7 mouse cellular contexts compared by ENCODE assay signal in genomic region chr19:4231253-4232185, GRCm38 (mm10). TPM values are rescaled to one million over a fixed set of nuclear protein-coding genes. Genes with fewer than 3 reads are reported as not detected.
A peak's percentile ranks its signal among the peaks of the same experiment; 100 is the strongest.
DNase-seq lines count a peak whose midpoint lies in the region; ATAC-seq lines count a peak whose summit lies in the region.

Gene Pold4 (plus strand): TSS chr19:4231899.

- H3K27me3 ChIP-seq in intestine, embryonic 16.5 days (replicated peaks; ENCODE audit: control insufficient read depth, insufficient read depth, low read length): no peaks in the 10 kb centered on the region
- peaks cover 3% of the 10 kb centered on the region; the same call in 1 of the 2 replicates for H3K27me3 ChIP-seq in midbrain, embryonic 11.5 days (ENCODE audit: control insufficient read depth, insufficient read depth, low read length)

- H3K4me3 ChIP-seq in intestine, embryonic 16.5 days (ENCODE audit: low read length): peak within 1 kb of the TSS; percentile 62
- H3K4me3 ChIP-seq in midbrain, embryonic 11.5 days (ENCODE audit: low read depth, low read length): peak within 1 kb of the TSS; percentile 49

- 12% methylated on average over 26 of the region's 26 CpGs for WGBS in intestine, embryonic 16.5 days
- 12% methylated on average over 26 of the region's 26 CpGs for WGBS in midbrain, embryonic 11.5 days

- intact Hi-C loops in gastrocnemius, postnatal 36 days (cut with DNase I): no loop called here
- intact Hi-C loops in left cerebral cortex, postnatal 36 days (cut with DNase I): loop anchor here (1.0 to 5.0 kb wide), 3 partner anchors 62 to 131 kb away; partner anchors contain the start of gene Aip

- peak; percentile 99 for DNase-seq in adrenal gland, adult 2 months
- peak; percentile 86 for DNase-seq in embryo, embryonic 11.5 days (ENCODE audit: low read depth, low spot score)
- peak; percentile 94 to 99 for DNase-seq in gastrocnemius, postnatal 36 days
- DNase-seq in left cerebral cortex, postnatal 36 days (ENCODE audit: low spot score in 2 of 2): peak; percentile 94 to 96
- DNase-seq in midbrain, embryonic 11.5 days (ENCODE audit: low spot score, missing footprints): peak; percentile 96
- peak; percentile 98 for DNase-seq in skeletal muscle tissue, adult 2 months (ENCODE audit: low read depth, low spot score)

- H3K27ac ChIP-seq in intestine, embryonic 16.5 days (ENCODE audit: low read length): peak within 1 kb of the TSS; percentile 85
- no peak within 1 kb of the TSS for H3K27ac ChIP-seq in midbrain, embryonic 11.5 days (ENCODE audit: low read depth, low read length)

- H3K4me1 ChIP-seq in intestine, embryonic 16.5 days (ENCODE audit: control insufficient read depth, insufficient read depth, low read length): peaks cover 32% of the 10 kb centered on the region
- peaks cover 9% of the 10 kb centered on the region for H3K4me1 ChIP-seq in midbrain, embryonic 11.5 days (ENCODE audit: control insufficient read depth, insufficient read depth, low read length)

- no peaks in the 10 kb centered on the region for H3K9me3 ChIP-seq in intestine, embryonic 16.5 days (ENCODE audit: control insufficient read depth, low read length)
- no peaks in the 10 kb centered on the region for H3K9me3 ChIP-seq in midbrain, embryonic 11.5 days (ENCODE audit: control insufficient read depth, low read length)

- peak within 1 kb of the TSS; percentile 72 for H3K9ac ChIP-seq in intestine, embryonic 16.5 days (ENCODE audit: low read depth, low read length)
- peak within 1 kb of the TSS; percentile 67 for H3K9ac ChIP-seq in midbrain, embryonic 11.5 days (ENCODE audit: low read length)

- peak; percentile 91 for ATAC-seq in intestine, embryonic 16.5 days
- ATAC-seq in midbrain, embryonic 11.5 days (ENCODE audit: low FRiP score): peak; percentile 92

- H3K36me3 ChIP-seq in intestine, embryonic 16.5 days (ENCODE audit: control insufficient read depth, insufficient read depth, low read length): no peaks in the 10 kb centered on the region
- H3K36me3 ChIP-seq in midbrain, embryonic 11.5 days (ENCODE audit: control insufficient read depth, insufficient read depth, low read length): no peaks in the 10 kb centered on the region

- H3K4me2 ChIP-seq in intestine, embryonic 16.5 days (ENCODE audit: low read depth, low read length): peak within 1 kb of the TSS; percentile 80
- peak within 1 kb of the TSS; percentile 80 for H3K4me2 ChIP-seq in midbrain, embryonic 11.5 days

RNA-seq across cellular contexts. Expression of gene Pold4, which starts in this region (rescaled TPM):
- total RNA-seq in adrenal gland, adult 2 months (2021): 10 to 100 TPM; 41.9 to 52.3 TPM
- 112 and 146 TPM in 2 replicates for polyA plus RNA-seq in adrenal gland, adult 2 months (2012; rRNA removed)
- 10 to 100 TPM; 16.0 to 21.1 TPM for total RNA-seq in gastrocnemius, postnatal 36 days (2021)
- 46.7 and 52.9 TPM in 2 replicates for polyA plus RNA-seq in intestine, embryonic 16.5 days (2015; fragmentation: Nextera tagmentation; extraction: Ambion mirVana)
- 10 to 100 TPM; 15.9 to 17.8 TPM for total RNA-seq in left cerebral cortex, postnatal 36 days (2021)
- 12.2 and 12.6 TPM in 2 replicates for polyA plus RNA-seq in midbrain, embryonic 11.5 days (2014; fragmentation: Nextera tagmentation; extraction: Ambion mirVana)
